Mouse (Mus musculus): ENCODE measurements at regions not wholly inside any gene's neighbourhood (a gene's known extent, or its start where the extent isn't known, plus 50 kb on each side); places are given as distances from the start of the nearest gene placed in this dataset.

- no peak for DNase-seq (ENCODE audit: low spot score)
- H3K9ac ChIP-seq (ENCODE audit: low read length) = no peak overlapping the region
- no peaks in the 10 kb centered on the region for H3K36me3 ChIP-seq (ENCODE audit: control insufficient read depth, insufficient read depth, low read length)
- peak; percentile 49; the same call in 1 of the 2 replicates for ATAC-seq (replicated peaks; ENCODE audit: low FRiP score)
- H3K4me3 ChIP-seq (ENCODE audit: low read depth, low read length) = no peak overlapping the region
- no peaks in the 10 kb centered on the region for H3K9me3 ChIP-seq (ENCODE audit: control insufficient read depth, low read length)
- WGBS = 58% methylated on average over 3 of the region's 3 CpGs
- H3K27me3 ChIP-seq (ENCODE audit: control insufficient read depth, insufficient read depth, low read length) = no peaks in the 10 kb centered on the region
- H3K4me1 ChIP-seq (replicated peaks; ENCODE audit: control insufficient read depth, insufficient read depth, low read length) = no peaks in the 10 kb centered on the region
- no peak overlapping the region for H3K27ac ChIP-seq (ENCODE audit: low read depth, low read length)
- H3K4me2 ChIP-seq (ENCODE audit: low read depth, low read length, severe bottlenecking) = no peak overlapping the region
These were observed 75.5 kb upstream of the Cdh9 start for GRCm38 (mm10) chr15:16652934-16653669.

GRCm38 (mm10) chr15:16653690-16654089 is 74.9 kb upstream of the Cdh9 start:
- H3K9me3 ChIP-seq (ENCODE audit: control insufficient read depth, low read length) = no peaks in the 10 kb centered on the region
- 91% methylated on average over 4 of the region's 4 CpGs for WGBS
- no peak overlapping the region for H3K27ac ChIP-seq (ENCODE audit: low read depth, low read length)
- ATAC-seq (replicated peaks; ENCODE audit: low FRiP score) (no peak), DNase-seq (ENCODE audit: low spot score) (no peak)
- no peak overlapping the region for H3K4me2 ChIP-seq (ENCODE audit: low read depth, low read length, severe bottlenecking)
- no peaks in the 10 kb centered on the region for H3K4me1 ChIP-seq (replicated peaks; ENCODE audit: control insufficient read depth, insufficient read depth, low read length)
- H3K27me3 ChIP-seq (ENCODE audit: control insufficient read depth, insufficient read depth, low read length) = no peaks in the 10 kb centered on the region
- H3K9ac ChIP-seq (ENCODE audit: low read length) = no peak overlapping the region
- H3K36me3 ChIP-seq (ENCODE audit: control insufficient read depth, insufficient read depth, low read length) = no peaks in the 10 kb centered on the region
- H3K4me3 ChIP-seq (ENCODE audit: low read depth, low read length) = no peak overlapping the region

- 71% methylated on average over 3 of the region's 3 CpGs for WGBS
- no peak overlapping the region for H3K9ac ChIP-seq (ENCODE audit: low read length)
- H3K4me1 ChIP-seq (replicated peaks; ENCODE audit: control insufficient read depth, insufficient read depth, low read length) = no peaks in the 10 kb centered on the region
- H3K36me3 ChIP-seq (ENCODE audit: control insufficient read depth, insufficient read depth, low read length) = no peaks in the 10 kb centered on the region
- no peak overlapping the region for H3K27ac ChIP-seq (ENCODE audit: low read depth, low read length)
- no peak overlapping the region for H3K4me3 ChIP-seq (ENCODE audit: low read depth, low read length)
- no peaks in the 10 kb centered on the region for H3K9me3 ChIP-seq (ENCODE audit: control insufficient read depth, low read length)
- no peak overlapping the region for H3K4me2 ChIP-seq (ENCODE audit: low read depth, low read length, severe bottlenecking)
- no peaks in the 10 kb centered on the region for H3K27me3 ChIP-seq (ENCODE audit: control insufficient read depth, insufficient read depth, low read length)
- no peak for ATAC-seq (replicated peaks; ENCODE audit: low FRiP score)
- no peak for DNase-seq (ENCODE audit: low spot score)
These were observed 67.3 kb upstream of the Cdh9 start for GRCm38 (mm10) chr15:16661226-16661625.

Data from forebrain, embryonic 11.5 days (tissue).